Mouse (Mus musculus) frontal cortex, postnatal 25 days (tissue): ENCODE measurements around the gene Btbd35f11.
"Not testable (repeated sequence)": the region's sequence is repeated elsewhere in the genome, so short reads cannot be mapped to it uniquely, and the experiment has no call there.

Experiments used
- DNase-seq, 2 experiments: peaks; one replicate each; pipeline ENCODE4 v3.0.0; 2022; ENCODE audit warnings: low spot score in 2 of 2

Btbd35f11 gene

DNA sequence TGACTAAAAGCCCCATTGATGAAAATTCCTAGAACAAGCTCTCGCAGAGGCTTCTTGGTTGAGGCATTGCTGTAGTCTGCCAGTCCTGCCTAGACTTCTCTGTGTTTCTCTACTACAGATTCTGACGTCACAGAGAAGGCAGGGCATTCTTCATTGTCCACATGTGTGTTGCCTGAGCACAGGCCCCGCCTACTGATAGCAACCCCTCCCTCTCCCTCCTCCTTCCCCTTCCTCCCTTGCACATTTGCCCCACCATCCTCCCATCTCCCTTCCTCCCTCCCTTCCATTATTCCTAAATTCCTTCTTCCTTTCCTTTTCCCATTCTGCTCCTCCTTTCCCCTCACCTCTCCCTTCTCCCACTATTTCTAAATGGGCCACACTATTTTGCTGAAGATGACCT is at the start of gene Btbd35f11:
Gene Btbd35f11, minus strand, starts transcription at position 101 of the 400 bp plus-strand sequence.
- DNase-seq = not testable (repeated sequence)

DNA sequence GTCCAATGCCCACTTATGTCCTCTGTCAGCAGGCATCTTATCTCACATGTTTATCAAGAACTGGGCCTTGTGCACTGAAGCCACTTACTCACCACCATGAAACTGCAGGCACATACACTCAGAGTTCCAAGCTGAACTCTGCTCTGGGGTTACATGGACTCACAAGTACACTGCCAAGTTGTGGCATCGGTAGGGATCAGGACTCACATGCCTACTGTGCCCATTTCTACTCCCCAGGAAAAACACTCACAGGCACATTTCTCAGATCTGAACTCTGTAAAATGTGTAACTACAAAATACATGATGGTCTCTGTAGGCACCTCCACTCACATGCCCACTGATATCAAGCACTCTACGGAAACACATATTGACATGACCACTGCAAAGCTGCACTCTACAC is 33.5 kb downstream of the Btbd35f11 start:
- DNase-seq = not testable (repeated sequence)
